Mouse (Mus musculus): ENCODE results near the gene Mpnd. TPM values are rescaled to one million over a fixed set of nuclear protein-coding genes. Genes with fewer than 3 reads are reported as not detected.

The Mpnd gene
- total and polyA plus RNA-seq, 2 experiments from 2014 or later: 110 to 159 TPM

- Histone ChIP-seq H3K4me2 (ENCODE audit: low read depth) (no peak overlapping the region), H3K27ac (ENCODE audit: low read depth, low read length) (no peak overlapping the region), H3K4me3 (ENCODE audit: low read depth, low read length) (no peak overlapping the region), H3K9me3 (ENCODE audit: low read length) (no peaks in the 10 kb centered on the region), H3K4me1 (ENCODE audit: insufficient read depth) (peaks cover 13% of the 10 kb centered on the region), H3K9ac (no peak overlapping the region), H3K36me3 (ENCODE audit: insufficient read depth) (peaks cover 43% of the 10 kb centered on the region), H3K27me3 (ENCODE audit: insufficient read depth, low read length) (no peaks in the 10 kb centered on the region)
- ATAC-seq (no peak), DNase-seq (no peak)
- WGBS: 93% methylated on average over 4 of the region's 4 CpGs
- no peak for TF ChIP-seq CTCF (IDR thresholded peaks at IDR 0.05; ENCODE audit: low read depth)
These were observed 38.3 kb upstream of the Mpnd start for GRCm38 (mm10) chr17:55967186-55967585.

DNA sequence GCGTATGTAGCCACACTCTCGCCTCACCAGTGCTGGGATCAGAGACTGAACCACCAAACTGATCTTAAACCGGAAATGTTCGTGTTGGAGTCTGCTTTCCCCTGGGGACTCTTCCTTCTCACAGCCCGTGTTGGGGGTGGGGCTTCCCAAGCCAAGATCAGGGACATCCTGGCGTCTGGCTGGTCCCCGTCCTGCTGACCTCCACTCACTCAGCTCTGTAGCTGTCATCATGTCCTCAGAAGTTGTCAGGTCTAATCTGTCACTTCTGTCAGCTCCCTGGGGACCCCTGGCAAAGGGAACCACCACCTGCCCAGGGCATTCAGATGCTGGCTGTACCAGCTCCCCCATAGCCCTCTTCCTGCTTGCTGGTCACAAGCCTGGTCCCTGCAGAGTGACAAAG, 37.3 kb upstream of the Mpnd start:
- no peak overlapping the region for H3K27ac ChIP-seq (ENCODE audit: low read depth, low read length)
- ATAC-seq: no peak

DNA sequence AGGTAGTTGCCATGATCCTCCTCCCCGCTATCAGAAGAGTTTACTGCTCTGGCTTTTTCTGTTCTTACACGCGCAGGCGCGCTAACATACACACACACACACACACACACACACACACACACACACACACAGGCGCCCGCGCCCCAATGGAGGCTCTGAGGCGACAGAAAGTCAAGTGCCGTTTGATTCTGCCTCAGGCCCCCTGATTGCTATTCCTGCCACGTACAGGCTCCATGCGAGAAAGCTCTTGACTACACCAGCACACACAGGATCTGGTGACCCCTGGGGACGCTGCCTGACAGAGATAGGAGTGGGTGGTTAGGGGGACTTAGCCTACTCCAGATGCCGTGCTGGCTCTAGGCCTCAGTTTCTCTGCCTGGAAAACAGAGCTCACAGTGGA, 36.0 kb upstream of the Mpnd start:
- Histone ChIP-seq H3K27ac (ENCODE audit: low read depth, low read length) (peak overlapping the region; percentile 66), H3K9me3 (ENCODE audit: low read length) (no peaks in the 10 kb centered on the region), H3K4me3 (ENCODE audit: low read depth, low read length) (peak overlapping the region; percentile 72), H3K27me3 (ENCODE audit: insufficient read depth, low read length) (no peaks in the 10 kb centered on the region), H3K36me3 (ENCODE audit: insufficient read depth) (peaks cover 37% of the 10 kb centered on the region), H3K4me2 (ENCODE audit: low read depth) (peak overlapping the region; percentile 96), H3K9ac (peak overlapping the region; percentile 93), H3K4me1 (ENCODE audit: insufficient read depth) (peaks cover 13% of the 10 kb centered on the region)
- ATAC-seq: peak; percentile 61
- WGBS: 20% methylated on average over 14 of the region's 14 CpGs
- peak; percentile 80 for DNase-seq
- TF ChIP-seq CTCF (IDR thresholded peaks at IDR 0.05; ENCODE audit: low read depth): no peak

More for the DNA sequence above, 37.3 kb upstream of the Mpnd start:
- Histone ChIP-seq H3K4me2 (ENCODE audit: low read depth) (no peak overlapping the region), H3K27me3 (ENCODE audit: insufficient read depth, low read length) (no peaks in the 10 kb centered on the region), H3K9ac (no peak overlapping the region), H3K4me1 (ENCODE audit: insufficient read depth) (peaks cover 13% of the 10 kb centered on the region), H3K4me3 (ENCODE audit: low read depth, low read length) (no peak overlapping the region), H3K9me3 (ENCODE audit: low read length) (no peaks in the 10 kb centered on the region), H3K36me3 (ENCODE audit: insufficient read depth) (peaks cover 41% of the 10 kb centered on the region)
- no peak for TF ChIP-seq CTCF (IDR thresholded peaks at IDR 0.05; ENCODE audit: low read depth)
- no peak for DNase-seq
- 73% methylated on average over 7 of the region's 7 CpGs for WGBS

- Histone ChIP-seq H3K4me3 (ENCODE audit: low read depth, low read length) (peak within 1 kb of the TSS; percentile 72), H3K9me3 (ENCODE audit: low read length) (no peaks in the 10 kb centered on the region), H3K27me3 (ENCODE audit: insufficient read depth, low read length) (no peaks in the 10 kb centered on the region), H3K36me3 (ENCODE audit: insufficient read depth) (peaks cover 32% of the 10 kb centered on the region), H3K4me1 (ENCODE audit: insufficient read depth) (peaks cover 13% of the 10 kb centered on the region), H3K27ac (ENCODE audit: low read depth, low read length) (peak within 1 kb of the TSS; percentile 66), H3K9ac (peak within 1 kb of the TSS; percentile 93), H3K4me2 (ENCODE audit: low read depth) (peak within 1 kb of the TSS; percentile 96)
- DNase-seq (peak; percentile 67), ATAC-seq (peak; percentile 59)
- TF ChIP-seq CTCF (IDR thresholded peaks at IDR 0.05; ENCODE audit: low read depth): peak; percentile 34; the same call in 1 of the 2 replicates
- 9% methylated on average over 54 of the region's 55 CpGs for WGBS
These were observed 35.3 kb upstream of the Mpnd start, which contains the start of gene Shd for GRCm38 (mm10) chr17:55969966-55970891. Gene Shd, plus strand, starts transcription at chr17:55970467.

DNA sequence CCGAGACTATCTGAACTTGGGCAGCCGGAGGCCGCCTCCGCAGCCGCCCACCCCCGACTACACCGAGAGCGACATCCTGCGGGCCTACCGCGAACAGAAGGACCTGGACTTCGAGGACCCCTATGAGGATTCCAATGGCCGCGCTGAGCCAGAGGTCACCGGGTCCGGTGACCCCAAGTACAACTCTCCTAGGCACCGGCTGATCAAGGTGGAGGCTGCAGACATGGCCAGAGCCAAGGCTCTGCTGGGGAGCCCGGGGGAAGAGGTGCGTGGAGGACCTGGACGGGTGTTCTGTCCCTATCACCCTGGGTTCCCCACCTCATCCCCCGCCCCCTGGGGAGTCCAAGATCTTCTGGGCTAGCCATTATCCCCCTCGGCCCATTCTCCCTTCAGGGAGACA, 34.1 kb upstream of the Mpnd start:
- no peaks in the 10 kb centered on the region for H3K9me3 ChIP-seq (ENCODE audit: low read length)
- no peaks in the 10 kb centered on the region for H3K27me3 ChIP-seq (ENCODE audit: insufficient read depth, low read length)
- WGBS: 30% methylated on average over 22 of the region's 22 CpGs
- ATAC-seq: no peak
- peak overlapping the region; percentile 93 for H3K9ac ChIP-seq
- H3K4me3 ChIP-seq (ENCODE audit: low read depth, low read length): peak overlapping the region; percentile 72
- no peak overlapping the region for H3K27ac ChIP-seq (ENCODE audit: low read depth, low read length)
- peaks cover 13% of the 10 kb centered on the region for H3K4me1 ChIP-seq (ENCODE audit: insufficient read depth)
- DNase-seq: no peak
- no peak for TF ChIP-seq CTCF (IDR thresholded peaks at IDR 0.05; ENCODE audit: low read depth)
- peaks cover 31% of the 10 kb centered on the region for H3K36me3 ChIP-seq (ENCODE audit: insufficient read depth)
- H3K4me2 ChIP-seq (ENCODE audit: low read depth): peak overlapping the region; percentile 96

DNA sequence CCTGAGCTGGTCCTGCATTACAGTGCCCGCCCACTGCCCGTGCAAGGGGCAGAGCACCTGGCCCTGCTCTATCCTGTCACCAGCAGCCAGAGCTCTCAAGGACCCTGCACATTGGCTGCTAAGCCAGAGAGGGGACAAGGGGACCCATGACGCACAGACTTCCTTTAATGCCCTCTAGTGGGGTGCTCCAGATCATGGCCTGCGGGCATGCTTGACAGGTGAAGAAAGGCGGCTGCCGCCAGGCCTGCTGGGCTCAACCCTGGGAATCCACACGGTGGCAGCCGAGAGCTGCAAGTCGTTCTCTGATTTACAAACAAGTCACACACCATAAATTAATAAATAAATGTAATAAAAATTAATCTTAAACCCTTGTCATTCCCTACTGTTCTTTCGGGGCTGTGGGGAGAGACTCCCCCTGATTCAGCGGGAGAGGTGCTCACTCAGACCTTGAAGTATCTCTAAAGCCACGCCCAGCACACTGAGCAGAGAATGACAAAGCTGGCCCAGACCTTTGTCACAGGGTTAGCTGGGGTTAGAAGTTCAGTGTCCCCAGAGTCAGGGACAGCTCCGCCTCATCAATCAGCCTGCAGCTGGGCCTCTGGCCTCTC, 29.2 kb upstream of the Mpnd start:
- DNase-seq (peak; percentile 84), ATAC-seq (peak; percentile 80)
- peak; percentile 79 for TF ChIP-seq CTCF (IDR thresholded peaks at IDR 0.05; ENCODE audit: low read depth)
- Histone ChIP-seq H3K9me3 (ENCODE audit: low read length) (no peaks in the 10 kb centered on the region), H3K27me3 (ENCODE audit: insufficient read depth, low read length) (no peaks in the 10 kb centered on the region), H3K9ac (no peak overlapping the region), H3K4me3 (ENCODE audit: low read depth, low read length) (no peak overlapping the region), H3K4me1 (ENCODE audit: insufficient read depth) (peaks cover 5% of the 10 kb centered on the region; the same call in 1 of the 2 replicates), H3K36me3 (ENCODE audit: insufficient read depth) (peaks cover 17% of the 10 kb centered on the region), H3K4me2 (ENCODE audit: low read depth) (no peak overlapping the region), H3K27ac (ENCODE audit: low read depth, low read length) (no peak overlapping the region)
- WGBS: 19% methylated on average over 13 of the region's 13 CpGs

GRCm38 (mm10) chr17:55977301-55977700, 28.2 kb upstream of the Mpnd start:
- ATAC-seq: no peak
- Histone ChIP-seq H3K9ac (no peak overlapping the region), H3K36me3 (ENCODE audit: insufficient read depth) (peaks cover 17% of the 10 kb centered on the region), H3K9me3 (ENCODE audit: low read length) (no peaks in the 10 kb centered on the region), H3K27me3 (ENCODE audit: insufficient read depth, low read length) (no peaks in the 10 kb centered on the region), H3K4me2 (ENCODE audit: low read depth) (no peak overlapping the region), H3K27ac (ENCODE audit: low read depth, low read length) (no peak overlapping the region), H3K4me1 (ENCODE audit: insufficient read depth) (no peaks in the 10 kb centered on the region), H3K4me3 (ENCODE audit: low read depth, low read length) (no peak overlapping the region)
- WGBS: 64% methylated on average over 3 of the region's 3 CpGs
- no peak for TF ChIP-seq CTCF (IDR thresholded peaks at IDR 0.05; ENCODE audit: low read depth)
- no peak for DNase-seq

All from forebrain, postnatal 0 days (tissue).